22 mouse cellular contexts compared by ENCODE assay signal in genomic region chr6:3688087-3688642, GRCm38 (mm10).
A peak's percentile ranks its signal among the peaks of the same experiment; 100 is the strongest.
DNase-seq lines count a peak whose midpoint lies in the region; ATAC-seq and TF ChIP-seq lines count a peak whose summit lies in the region.
"Had no signal": no experiment of that assay in that cellular context is flagged by ENCODE, and none has a peak within 500 bp of the region (broad histone marks: within the 10 kb centered on the region; RNA-seq: fewer than 3 reads in every experiment).

No protein-coding gene starts in this region.

- no peaks in the 10 kb centered on the region for H3K9me3 ChIP-seq in forebrain, embryonic 11.5 days (ENCODE audit: control insufficient read depth, low read length)
- no peaks in the 10 kb centered on the region for H3K9me3 ChIP-seq in forebrain, embryonic 14.5 days (replicated peaks; ENCODE audit: control insufficient read depth, low read length)
- H3K9me3 ChIP-seq in midbrain, embryonic 13.5 days, result no peaks in the 10 kb centered on the region
- no peaks in the 10 kb centered on the region for H3K9me3 ChIP-seq in midbrain, embryonic 10.5 days (replicated peaks)
- no peaks in the 10 kb centered on the region for H3K9me3 ChIP-seq in midbrain, embryonic 15.5 days
- H3K9me3 ChIP-seq in hindbrain, postnatal 0 days (ENCODE audit: low read length), result no peaks in the 10 kb centered on the region
- H3K9me3 ChIP-seq: forebrain, embryonic 10.5 days; heart, embryonic 13.5 days; hindbrain, embryonic 12.5 days; hindbrain, embryonic 15.5 days had no signal

- H3K4me3 ChIP-seq in forebrain, embryonic 11.5 days (ENCODE audit: low read depth, low read length), result no peak overlapping the region
- H3K4me3 ChIP-seq in forebrain, embryonic 14.5 days (ENCODE audit: low read depth, low read length), result no peak overlapping the region
- H3K4me3 ChIP-seq in midbrain, embryonic 13.5 days (replicated peaks), result no peak overlapping the region
- no peak overlapping the region for H3K4me3 ChIP-seq in midbrain, embryonic 10.5 days
- H3K4me3 ChIP-seq in midbrain, embryonic 15.5 days, result no peak overlapping the region
- no peak overlapping the region for H3K4me3 ChIP-seq in hindbrain, postnatal 0 days (ENCODE audit: low read length)
- H3K4me3 ChIP-seq: forebrain, embryonic 10.5 days; gastrocnemius, adult 2 months; heart, embryonic 13.5 days; hindbrain, embryonic 12.5 days; hindbrain, embryonic 15.5 days had no signal

- no peak for TF ChIP-seq CTCF in hindbrain, postnatal 0 days (IDR thresholded peaks at IDR 0.05; ENCODE audit: low read depth)

- ATAC-seq in forebrain, embryonic 11.5 days (replicated peaks; ENCODE audit: low FRiP score), result 0 out of 2 replicates have a peak, but pooled peaks have one; percentile 49
- no peak for ATAC-seq in forebrain, embryonic 14.5 days
- ATAC-seq in midbrain, embryonic 13.5 days, result peak; percentile 74
- ATAC-seq in midbrain, embryonic 15.5 days (replicated peaks), result peak; percentile 77
- no peak for ATAC-seq in hindbrain, postnatal 0 days
- ATAC-seq: activated CD4-positive, CD25-positive, alpha-beta regulatory T cell, adult 4 months had no signal

- no peak for DNase-seq in forebrain, embryonic 11.5 days (ENCODE audit: low spot score)
- no peak for DNase-seq in forebrain, embryonic 14.5 days (ENCODE audit: low spot score)
- DNase-seq in midbrain, embryonic 10.5 days (ENCODE audit: low spot score), result no peak
- DNase-seq in lung, adult 18-20 months, result no peak
- no peak for DNase-seq in hindbrain, postnatal 0 days (ENCODE audit: low spot score)
- DNase-seq: adrenal gland, adult 8-10 months; adrenal gland, postnatal 25 days; cerebellum, adult 18-20 months; cerebellum, adult 9-10 months; cerebellum, postnatal 14 days; forebrain, postnatal 0 days; gastrocnemius, adult 2 months; gastrocnemius, postnatal 14 days; heart, adult 11 months; heart, postnatal 14 days had no signal

- H3K4me1 ChIP-seq in forebrain, embryonic 11.5 days (replicated peaks; ENCODE audit: control insufficient read depth, insufficient read depth, low read length), result no peaks in the 10 kb centered on the region
- no peaks in the 10 kb centered on the region for H3K4me1 ChIP-seq in forebrain, embryonic 14.5 days (ENCODE audit: control insufficient read depth, insufficient read depth, low read length)
- H3K4me1 ChIP-seq in midbrain, embryonic 13.5 days (replicated peaks), result no peaks in the 10 kb centered on the region
- no peaks in the 10 kb centered on the region for H3K4me1 ChIP-seq in midbrain, embryonic 10.5 days
- H3K4me1 ChIP-seq in midbrain, embryonic 15.5 days, result no peaks in the 10 kb centered on the region
- H3K4me1 ChIP-seq in hindbrain, postnatal 0 days (ENCODE audit: insufficient read depth, low read length), result no peaks in the 10 kb centered on the region
- H3K4me1 ChIP-seq: heart, embryonic 13.5 days; hindbrain, embryonic 12.5 days; hindbrain, embryonic 15.5 days had no signal

- no peaks in the 10 kb centered on the region for H3K36me3 ChIP-seq in forebrain, embryonic 11.5 days (ENCODE audit: control insufficient read depth, insufficient read depth, low read length)
- no peaks in the 10 kb centered on the region for H3K36me3 ChIP-seq in forebrain, embryonic 14.5 days (ENCODE audit: control insufficient read depth, insufficient read depth, low read length)
- no peaks in the 10 kb centered on the region for H3K36me3 ChIP-seq in midbrain, embryonic 13.5 days
- H3K36me3 ChIP-seq in midbrain, embryonic 10.5 days, result no peaks in the 10 kb centered on the region
- H3K36me3 ChIP-seq in midbrain, embryonic 15.5 days (replicated peaks), result no peaks in the 10 kb centered on the region
- H3K36me3 ChIP-seq in hindbrain, postnatal 0 days (ENCODE audit: insufficient read depth, low read length), result no peaks in the 10 kb centered on the region
- H3K36me3 ChIP-seq: forebrain, embryonic 10.5 days; heart, embryonic 13.5 days; hindbrain, embryonic 12.5 days; hindbrain, embryonic 15.5 days had no signal

- no peak overlapping the region for H3K9ac ChIP-seq in forebrain, embryonic 11.5 days (ENCODE audit: low read length)
- no peak overlapping the region for H3K9ac ChIP-seq in forebrain, embryonic 14.5 days (ENCODE audit: low read length)
- H3K9ac ChIP-seq in midbrain, embryonic 13.5 days (replicated peaks), result no peak overlapping the region
- H3K9ac ChIP-seq in midbrain, embryonic 15.5 days, result no peak overlapping the region
- H3K9ac ChIP-seq in hindbrain, postnatal 0 days (replicated peaks; ENCODE audit: low read length), result no peak overlapping the region
- H3K9ac ChIP-seq: forebrain, postnatal 0 days; heart, embryonic 13.5 days; hindbrain, embryonic 12.5 days; hindbrain, embryonic 15.5 days had no signal

- H3K27ac ChIP-seq in forebrain, embryonic 11.5 days (ENCODE audit: low read depth, low read length), result no peak overlapping the region
- no peak overlapping the region for H3K27ac ChIP-seq in forebrain, embryonic 14.5 days (ENCODE audit: low read depth, low read length)
- H3K27ac ChIP-seq in midbrain, embryonic 13.5 days, result no peak overlapping the region
- no peak overlapping the region for H3K27ac ChIP-seq in midbrain, embryonic 10.5 days (replicated peaks)
- H3K27ac ChIP-seq in midbrain, embryonic 15.5 days, result no peak overlapping the region
- no peak overlapping the region for H3K27ac ChIP-seq in hindbrain, postnatal 0 days
- H3K27ac ChIP-seq: forebrain, embryonic 10.5 days; gastrocnemius, adult 2 months; heart, embryonic 13.5 days; hindbrain, embryonic 12.5 days; hindbrain, embryonic 15.5 days had no signal

- WGBS in forebrain, embryonic 11.5 days, result 55% methylated on average over 7 of the region's 7 CpGs
- WGBS in forebrain, embryonic 14.5 days, result 36% methylated on average over 7 of the region's 7 CpGs
- WGBS in midbrain, embryonic 13.5 days, result 50% methylated on average over 7 of the region's 7 CpGs
- 80% methylated on average over 7 of the region's 7 CpGs for WGBS in midbrain, embryonic 10.5 days
- WGBS in midbrain, embryonic 15.5 days, result 46% methylated on average over 7 of the region's 7 CpGs
- 69% methylated on average over 7 of the region's 7 CpGs for WGBS in hindbrain, postnatal 0 days

- no peaks in the 10 kb centered on the region for H3K27me3 ChIP-seq in forebrain, embryonic 11.5 days (ENCODE audit: control insufficient read depth, insufficient read depth, low read length)
- no peaks in the 10 kb centered on the region for H3K27me3 ChIP-seq in forebrain, embryonic 14.5 days (replicated peaks; ENCODE audit: control insufficient read depth, insufficient read depth, low read length)
- H3K27me3 ChIP-seq in midbrain, embryonic 13.5 days, result no peaks in the 10 kb centered on the region
- H3K27me3 ChIP-seq in midbrain, embryonic 10.5 days (ENCODE audit: low read depth, poor library complexity, severe bottlenecking), result no peaks in the 10 kb centered on the region
- no peaks in the 10 kb centered on the region for H3K27me3 ChIP-seq in midbrain, embryonic 15.5 days (replicated peaks)
- no peaks in the 10 kb centered on the region for H3K27me3 ChIP-seq in hindbrain, postnatal 0 days (ENCODE audit: insufficient read depth, low read length)
- H3K27me3 ChIP-seq: heart, embryonic 13.5 days; hindbrain, embryonic 12.5 days; hindbrain, embryonic 15.5 days had no signal

- no peak overlapping the region for H3K4me2 ChIP-seq in forebrain, embryonic 11.5 days (ENCODE audit: low read depth, low read length, severe bottlenecking)
- H3K4me2 ChIP-seq in forebrain, embryonic 14.5 days (ENCODE audit: low read length), result no peak overlapping the region
- H3K4me2 ChIP-seq in midbrain, embryonic 13.5 days (replicated peaks), result no peak overlapping the region
- no peak overlapping the region for H3K4me2 ChIP-seq in midbrain, embryonic 15.5 days
- H3K4me2 ChIP-seq in hindbrain, postnatal 0 days (ENCODE audit: low read depth, low read length), result no peak overlapping the region
- H3K4me2 ChIP-seq: heart, embryonic 13.5 days; hindbrain, embryonic 12.5 days; hindbrain, embryonic 15.5 days had no signal

Comparison
In these comparisons a context has a peak if more than half of its experiments do, and no peak if none do; other contexts are left out.
1. ATAC-seq: peak in forebrain, embryonic 11.5 days (single experiment), midbrain, embryonic 13.5 days (single experiment) and midbrain, embryonic 15.5 days (single experiment); none in forebrain, embryonic 14.5 days (single experiment) and hindbrain, postnatal 0 days (single experiment).